Mouse (Mus musculus) embryo, embryonic 11.5 days (tissue): ENCODE measurements around the gene Sdc1.

Source experiments
- DNase-seq: peaks from one replicate; pipeline ENCODE4 v3.0.0-alpha.2; 2012; ENCODE audit warnings: low read depth, low spot score

Sdc1 gene

GRCm38 (mm10) chr12:8827014-8827715 is 56.0 kb downstream of the Sdc1 start:
- no peak for DNase-seq

- DNase-seq: no peak
Observed at GRCm38 (mm10) chr12:8829032-8829660, 58.0 kb downstream of the Sdc1 start.

GRCm38 (mm10) chr12:8829661-8830040 is 58.5 kb downstream of the Sdc1 start:
- DNase-seq: no peak

- no peak for DNase-seq
Observed at GRCm38 (mm10) chr12:8830967-8831635, 60.0 kb downstream of the Sdc1 start.

GRCm38 (mm10) chr12:8831710-8832109 is 60.6 kb downstream of the Sdc1 start:
- no peak for DNase-seq

GRCm38 (mm10) chr12:8840782-8841325 is 69.7 kb downstream of the Sdc1 start:
- no peak for DNase-seq

GRCm38 (mm10) chr12:8842725-8843124 is 71.6 kb downstream of the Sdc1 start:
- no peak for DNase-seq
